Mouse (Mus musculus): Measurements from ENCODE around the gene Rps10. TPM values are rescaled to one million over a fixed set of nuclear protein-coding genes. Genes with fewer than 3 reads are reported as not detected.

The Rps10 gene
- polyA plus RNA-seq, 1 experiment from 2014 or later: 881 TPM

GRCm38 (mm10) chr17:27671720-27672119, 35.3 kb upstream of the Rps10 start:
- ATAC-seq (ENCODE audit: insufficient read depth, low FRiP score): no peak
- no peak overlapping the region for H3K4me3 ChIP-seq (replicated peaks; ENCODE audit: low read length)

GRCm38 (mm10) chr17:27658767-27659166, 22.3 kb upstream of the Rps10 start:
- no peak for ATAC-seq (ENCODE audit: insufficient read depth, low FRiP score)
- peaks cover 8% of the 10 kb centered on the region for H3K4me1 ChIP-seq (ENCODE audit: control insufficient read depth, insufficient read depth, low read length)
- 66% methylated on average over 7 of the region's 7 CpGs for WGBS
- peaks cover 27% of the 10 kb centered on the region for H3K27me3 ChIP-seq (ENCODE audit: control insufficient read depth, insufficient read depth, low read length)
- no peaks in the 10 kb centered on the region for H3K9me3 ChIP-seq (replicated peaks; ENCODE audit: control insufficient read depth, low read length)
- no peaks in the 10 kb centered on the region for H3K36me3 ChIP-seq (ENCODE audit: control insufficient read depth, insufficient read depth, low read length)
- no peak overlapping the region for H3K4me3 ChIP-seq (replicated peaks; ENCODE audit: low read length)
- no peak overlapping the region for H3K9ac ChIP-seq (ENCODE audit: low read length)
- H3K27ac ChIP-seq (ENCODE audit: low read length): no peak overlapping the region
- no peak overlapping the region for H3K4me2 ChIP-seq (ENCODE audit: low read depth, low read length)

More at GRCm38 (mm10) chr17:27671720-27672119, 35.3 kb upstream of the Rps10 start:
- no peak overlapping the region for H3K4me2 ChIP-seq (ENCODE audit: low read depth, low read length)
- no peaks in the 10 kb centered on the region for H3K36me3 ChIP-seq (ENCODE audit: control insufficient read depth, insufficient read depth, low read length)
- no peaks in the 10 kb centered on the region for H3K9me3 ChIP-seq (replicated peaks; ENCODE audit: control insufficient read depth, low read length)
- no peak overlapping the region for H3K9ac ChIP-seq (ENCODE audit: low read length)
- no peaks in the 10 kb centered on the region for H3K4me1 ChIP-seq (ENCODE audit: control insufficient read depth, insufficient read depth, low read length)
- H3K27me3 ChIP-seq (ENCODE audit: control insufficient read depth, insufficient read depth, low read length): no peaks in the 10 kb centered on the region
- WGBS: 82% methylated on average over 6 of the region's 6 CpGs
- H3K27ac ChIP-seq (ENCODE audit: low read length): no peak overlapping the region

GRCm38 (mm10) chr17:27657123-27657522, 20.7 kb upstream of the Rps10 start:
- no peaks in the 10 kb centered on the region for H3K36me3 ChIP-seq (ENCODE audit: control insufficient read depth, insufficient read depth, low read length)
- no peak overlapping the region for H3K27ac ChIP-seq (ENCODE audit: low read length)
- no peaks in the 10 kb centered on the region for H3K9me3 ChIP-seq (replicated peaks; ENCODE audit: control insufficient read depth, low read length)
- no peak for ATAC-seq (ENCODE audit: insufficient read depth, low FRiP score)
- H3K27me3 ChIP-seq (ENCODE audit: control insufficient read depth, insufficient read depth, low read length): peaks cover 27% of the 10 kb centered on the region
- WGBS: 66% methylated on average over 8 of the region's 8 CpGs
- peaks cover 8% of the 10 kb centered on the region for H3K4me1 ChIP-seq (ENCODE audit: control insufficient read depth, insufficient read depth, low read length)
- no peak overlapping the region for H3K4me3 ChIP-seq (replicated peaks; ENCODE audit: low read length)
- no peak overlapping the region for H3K4me2 ChIP-seq (ENCODE audit: low read depth, low read length)
- H3K9ac ChIP-seq (ENCODE audit: low read length): no peak overlapping the region

DNA sequence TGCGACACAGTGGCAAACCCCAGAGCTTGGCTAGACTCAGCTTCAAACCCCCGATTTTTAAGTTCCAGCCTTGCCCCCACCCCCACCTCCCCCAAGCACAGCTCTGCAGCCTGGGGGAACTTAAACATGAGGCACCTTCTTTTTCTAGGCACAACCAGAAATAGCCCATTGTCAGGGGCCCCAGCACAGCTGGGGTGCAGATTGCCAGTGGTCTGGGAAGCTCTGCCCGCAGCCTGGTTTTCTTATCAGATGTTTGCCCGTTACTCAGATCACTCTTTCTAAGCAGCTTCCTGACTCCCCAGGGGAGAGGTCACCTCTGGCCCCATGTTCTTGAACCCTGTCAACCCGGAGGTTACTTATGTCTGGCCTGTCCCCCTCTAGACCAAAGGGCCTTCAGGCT, 19.9 kb upstream of the Rps10 start:
- WGBS: 20% methylated on average over 5 of the region's 5 CpGs
- Histone ChIP-seq H3K27me3 (ENCODE audit: control insufficient read depth, insufficient read depth, low read length) (peaks cover 27% of the 10 kb centered on the region), H3K36me3 (ENCODE audit: control insufficient read depth, insufficient read depth, low read length) (no peaks in the 10 kb centered on the region), H3K4me3 (replicated peaks; ENCODE audit: low read length) (no peak overlapping the region), H3K4me2 (ENCODE audit: low read depth, low read length) (no peak overlapping the region), H3K9me3 (replicated peaks; ENCODE audit: control insufficient read depth, low read length) (no peaks in the 10 kb centered on the region), H3K27ac (ENCODE audit: low read length) (no peak overlapping the region), H3K9ac (ENCODE audit: low read length) (no peak overlapping the region), H3K4me1 (ENCODE audit: control insufficient read depth, insufficient read depth, low read length) (peaks cover 8% of the 10 kb centered on the region)
- ATAC-seq (ENCODE audit: insufficient read depth, low FRiP score): no peak

- H3K27me3 ChIP-seq (ENCODE audit: control insufficient read depth, insufficient read depth, low read length): peaks cover 27% of the 10 kb centered on the region
Observed at GRCm38 (mm10) chr17:27656011-27656399, 19.5 kb upstream of the Rps10 start.

DNA sequence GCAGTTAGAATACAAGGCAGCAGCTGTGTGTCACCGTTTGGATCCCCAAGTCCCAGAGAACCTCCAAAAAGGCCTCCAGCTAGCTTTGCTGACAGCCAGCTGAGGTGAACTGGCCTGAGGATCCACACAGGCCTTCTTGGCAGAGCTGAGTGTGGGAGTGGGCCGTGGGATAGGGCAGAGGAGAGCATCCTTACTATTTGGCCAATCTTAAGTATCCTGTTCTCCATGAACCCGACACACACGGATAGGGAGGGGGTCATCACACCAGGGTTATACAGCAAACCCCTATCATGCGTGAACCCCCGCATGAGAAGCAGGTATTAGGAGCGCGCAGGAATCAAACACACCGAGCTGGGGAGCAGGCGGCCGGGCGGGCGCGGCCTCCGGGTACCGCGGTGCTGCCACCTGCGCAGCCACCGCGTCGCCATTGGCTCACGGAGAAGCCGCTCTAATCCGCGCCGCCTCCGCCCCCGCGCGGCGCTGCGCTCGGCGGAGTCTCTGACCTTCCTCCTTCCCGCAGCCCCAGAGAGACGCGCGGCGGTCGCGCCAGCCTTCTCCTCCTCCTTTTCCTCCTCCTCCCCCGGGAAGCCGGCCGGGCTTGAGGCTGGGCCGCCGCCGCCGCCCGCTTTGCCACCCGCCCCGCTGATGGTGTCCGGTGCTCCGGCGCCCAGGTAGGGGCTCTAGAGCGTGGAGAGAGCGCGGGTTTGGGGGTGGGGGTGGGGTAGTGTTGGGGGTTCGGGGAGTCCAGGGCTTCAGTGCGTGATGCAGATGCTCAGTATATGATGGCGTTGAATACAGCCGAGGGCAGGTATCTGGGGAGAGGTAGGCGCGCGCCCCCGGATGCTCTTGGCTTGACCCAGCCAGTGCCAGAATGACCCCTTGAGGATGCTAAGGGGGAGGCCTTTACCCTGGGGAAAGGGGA, 18.9 kb upstream of the Rps10 start, which contains the start of gene Pacsin1:
Pacsin1 (plus strand) TSS at position 421 of the 922 bp plus-strand sequence.
- no peaks in the 10 kb centered on the region for H3K36me3 ChIP-seq (ENCODE audit: control insufficient read depth, insufficient read depth, low read length)
- H3K9ac ChIP-seq (ENCODE audit: low read length): peak within 1 kb of the TSS; percentile 57
- ATAC-seq (ENCODE audit: insufficient read depth, low FRiP score): peak; percentile 52; the same call in 1 of the 2 replicates
- H3K4me3 ChIP-seq (replicated peaks; ENCODE audit: low read length): peak within 1 kb of the TSS; percentile 49
- H3K9me3 ChIP-seq (replicated peaks; ENCODE audit: control insufficient read depth, low read length): no peaks in the 10 kb centered on the region
- peak within 1 kb of the TSS; percentile 81 for H3K4me2 ChIP-seq (ENCODE audit: low read depth, low read length)
- WGBS: 3% methylated on average over 63 of the region's 65 CpGs
- peaks cover 27% of the 10 kb centered on the region for H3K27me3 ChIP-seq (ENCODE audit: control insufficient read depth, insufficient read depth, low read length)
- H3K27ac ChIP-seq (ENCODE audit: low read length): no peak within 1 kb of the TSS
- H3K4me1 ChIP-seq (ENCODE audit: control insufficient read depth, insufficient read depth, low read length): peaks cover 8% of the 10 kb centered on the region

More at GRCm38 (mm10) chr17:27656011-27656399, 19.5 kb upstream of the Rps10 start:
- 6% methylated on average over 14 of the region's 14 CpGs for WGBS
- no peak for ATAC-seq (ENCODE audit: insufficient read depth, low FRiP score)
- peak overlapping the region; percentile 49 for H3K4me3 ChIP-seq (replicated peaks; ENCODE audit: low read length)
- no peak overlapping the region for H3K9ac ChIP-seq (ENCODE audit: low read length)
- H3K36me3 ChIP-seq (ENCODE audit: control insufficient read depth, insufficient read depth, low read length): no peaks in the 10 kb centered on the region
- no peaks in the 10 kb centered on the region for H3K9me3 ChIP-seq (replicated peaks; ENCODE audit: control insufficient read depth, low read length)
- H3K27ac ChIP-seq (ENCODE audit: low read length): no peak overlapping the region
- peak overlapping the region; percentile 81 for H3K4me2 ChIP-seq (ENCODE audit: low read depth, low read length)
- peaks cover 8% of the 10 kb centered on the region for H3K4me1 ChIP-seq (ENCODE audit: control insufficient read depth, insufficient read depth, low read length)

- no peak overlapping the region for H3K4me3 ChIP-seq (replicated peaks; ENCODE audit: low read length)
- no peak for ATAC-seq (ENCODE audit: insufficient read depth, low FRiP score)
- WGBS: 54% methylated on average over 10 of the region's 10 CpGs
- H3K4me1 ChIP-seq (ENCODE audit: control insufficient read depth, insufficient read depth, low read length): peaks cover 8% of the 10 kb centered on the region
- no peak overlapping the region for H3K4me2 ChIP-seq (ENCODE audit: low read depth, low read length)
- H3K27me3 ChIP-seq (ENCODE audit: control insufficient read depth, insufficient read depth, low read length): peaks cover 27% of the 10 kb centered on the region
- no peaks in the 10 kb centered on the region for H3K36me3 ChIP-seq (ENCODE audit: control insufficient read depth, insufficient read depth, low read length)
- H3K27ac ChIP-seq (ENCODE audit: low read length): no peak overlapping the region
- no peak overlapping the region for H3K9ac ChIP-seq (ENCODE audit: low read length)
- H3K9me3 ChIP-seq (replicated peaks; ENCODE audit: control insufficient read depth, low read length): no peaks in the 10 kb centered on the region
Observed at GRCm38 (mm10) chr17:27653253-27653959, 16.9 kb upstream of the Rps10 start.

GRCm38 (mm10) chr17:27652046-27652790, 15.7 kb upstream of the Rps10 start:
- no peaks in the 10 kb centered on the region for H3K36me3 ChIP-seq (ENCODE audit: control insufficient read depth, insufficient read depth, low read length)
- ATAC-seq (ENCODE audit: insufficient read depth, low FRiP score): no peak

More at GRCm38 (mm10) chr17:27652046-27652790, 15.7 kb upstream of the Rps10 start:
- Histone ChIP-seq H3K4me3 (replicated peaks; ENCODE audit: low read length) (no peak overlapping the region), H3K27ac (ENCODE audit: low read length) (no peak overlapping the region), H3K27me3 (ENCODE audit: control insufficient read depth, insufficient read depth, low read length) (peaks cover 27% of the 10 kb centered on the region), H3K4me2 (ENCODE audit: low read depth, low read length) (no peak overlapping the region), H3K9ac (ENCODE audit: low read length) (no peak overlapping the region), H3K4me1 (ENCODE audit: control insufficient read depth, insufficient read depth, low read length) (peaks cover 8% of the 10 kb centered on the region), H3K9me3 (replicated peaks; ENCODE audit: control insufficient read depth, low read length) (no peaks in the 10 kb centered on the region)
- WGBS: 79% methylated on average over 23 of the region's 23 CpGs

Measured in stomach, embryonic 16.5 days (tissue).